Mouse (Mus musculus): Measurements from ENCODE around the gene Olfr883. TPM values are rescaled to one million over a fixed set of nuclear protein-coding genes. Genes with fewer than 3 reads are reported as not detected.
A peak's percentile ranks its signal among the peaks of the same experiment; 100 is the strongest.

The Olfr883 gene
- polyA plus RNA-seq (2014; fragmentation: Nextera tagmentation; extraction: Ambion mirVana), result not detected in 2 replicates

GRCm38 (mm10) chr9:38025508-38025907 lies at the start of gene Olfr883:
Gene Olfr883, plus strand, starts transcription at chr9:38025808.
- no peaks in the 10 kb centered on the region for H3K27me3 ChIP-seq (ENCODE audit: control insufficient read depth, insufficient read depth, low read length)
- DNase-seq (ENCODE audit: low spot score, missing footprints), result no peak
- no peak within 1 kb of the TSS for H3K4me3 ChIP-seq (ENCODE audit: low read depth, low read length)
- no peak within 1 kb of the TSS for H3K27ac ChIP-seq (ENCODE audit: low read depth, low read length)
- no peaks in the 10 kb centered on the region for H3K9me3 ChIP-seq (ENCODE audit: control insufficient read depth, low read length)
- no peak within 1 kb of the TSS for H3K4me2 ChIP-seq
- no peaks in the 10 kb centered on the region for H3K36me3 ChIP-seq (ENCODE audit: control insufficient read depth, insufficient read depth, low read length)
- H3K9ac ChIP-seq (ENCODE audit: low read length), result no peak within 1 kb of the TSS
- H3K4me1 ChIP-seq (ENCODE audit: control insufficient read depth, insufficient read depth, low read length), result no peaks in the 10 kb centered on the region
- whole genome bisulfite sequencing, result 88% methylated on average over 1 of the region's 1 CpGs
- no peak for ATAC-seq (ENCODE audit: low FRiP score)

DNA sequence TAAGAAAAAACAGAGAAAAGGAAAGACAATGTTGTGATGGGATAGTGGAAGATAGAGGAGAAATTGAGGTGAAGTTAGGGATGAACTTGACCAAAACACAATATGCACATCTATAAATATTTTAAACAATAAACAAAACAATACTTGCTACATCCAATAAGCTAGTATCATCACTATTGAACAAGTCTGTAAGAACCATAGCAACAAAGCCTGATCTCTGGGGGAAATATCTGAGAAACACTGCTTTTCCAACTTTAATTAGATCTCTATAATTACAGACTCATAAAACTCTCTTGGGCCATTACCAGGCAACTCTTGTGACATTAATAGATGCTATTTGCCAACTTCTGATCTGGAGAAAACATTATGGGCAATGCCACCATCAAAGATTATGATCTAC lies 34.1 kb upstream of the Olfr883 start, which contains the start of gene Olfr881:
Gene Olfr881 (plus strand): TSS at position 301 of the 400 bp plus-strand sequence.
- Histone ChIP-seq H3K4me1 (ENCODE audit: control insufficient read depth, insufficient read depth, low read length) (no peaks in the 10 kb centered on the region), H3K36me3 (ENCODE audit: control insufficient read depth, insufficient read depth, low read length) (no peaks in the 10 kb centered on the region), H3K4me3 (ENCODE audit: low read depth, low read length) (no peak within 1 kb of the TSS), H3K27ac (ENCODE audit: low read depth, low read length) (no peak within 1 kb of the TSS), H3K9me3 (ENCODE audit: control insufficient read depth, low read length) (no peaks in the 10 kb centered on the region), H3K27me3 (ENCODE audit: control insufficient read depth, insufficient read depth, low read length) (no peaks in the 10 kb centered on the region), H3K4me2 (no peak within 1 kb of the TSS), H3K9ac (ENCODE audit: low read length) (no peak within 1 kb of the TSS)
- ATAC-seq (ENCODE audit: low FRiP score), result no peak
- DNase-seq (ENCODE audit: low spot score, missing footprints), result no peak

GRCm38 (mm10) chr9:37998581-37999204 lies 26.9 kb upstream of the Olfr883 start:
- H3K9me3 ChIP-seq (ENCODE audit: control insufficient read depth, low read length), result no peaks in the 10 kb centered on the region
- no peak overlapping the region for H3K9ac ChIP-seq (ENCODE audit: low read length)
- H3K27ac ChIP-seq (ENCODE audit: low read depth, low read length), result no peak overlapping the region
- no peaks in the 10 kb centered on the region for H3K4me1 ChIP-seq (ENCODE audit: control insufficient read depth, insufficient read depth, low read length)
- H3K36me3 ChIP-seq (ENCODE audit: control insufficient read depth, insufficient read depth, low read length), result no peaks in the 10 kb centered on the region
- DNase-seq (ENCODE audit: low spot score, missing footprints), result peak; percentile 84
- no peak overlapping the region for H3K4me2 ChIP-seq
- H3K4me3 ChIP-seq (ENCODE audit: low read depth, low read length), result no peak overlapping the region
- no peaks in the 10 kb centered on the region for H3K27me3 ChIP-seq (ENCODE audit: control insufficient read depth, insufficient read depth, low read length)
- no peak for ATAC-seq (ENCODE audit: low FRiP score)
- whole genome bisulfite sequencing, result 52% methylated on average over 2 of the region's 2 CpGs

DNA sequence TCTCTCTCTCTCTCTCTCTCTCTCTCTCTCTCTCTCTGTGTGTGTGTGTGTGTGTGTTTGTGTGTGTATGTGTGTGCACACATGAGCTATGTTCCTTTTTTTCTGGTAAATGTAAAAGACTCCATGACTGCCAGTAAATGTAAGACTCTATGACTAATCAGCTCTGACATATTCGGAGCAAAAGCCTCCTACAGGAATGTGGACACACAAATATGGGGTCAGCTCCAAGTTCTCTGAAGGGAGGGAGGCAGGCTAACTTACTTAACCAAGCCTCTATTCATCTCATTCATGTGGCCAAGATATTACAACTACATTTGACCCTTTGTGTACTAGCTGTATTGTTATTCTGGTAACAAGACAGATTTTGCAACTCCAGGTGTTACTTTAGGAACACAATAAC lies 25.6 kb upstream of the Olfr883 start:
- H3K4me3 ChIP-seq (ENCODE audit: low read depth, low read length), result no peak overlapping the region
- no peaks in the 10 kb centered on the region for H3K9me3 ChIP-seq (ENCODE audit: control insufficient read depth, low read length)
- WGBS, result 75% methylated on average over 1 of the region's 1 CpGs
- H3K36me3 ChIP-seq (ENCODE audit: control insufficient read depth, insufficient read depth, low read length), result no peaks in the 10 kb centered on the region
- H3K9ac ChIP-seq (ENCODE audit: low read length), result no peak overlapping the region
- H3K27me3 ChIP-seq (ENCODE audit: control insufficient read depth, insufficient read depth, low read length), result no peaks in the 10 kb centered on the region
- H3K27ac ChIP-seq (ENCODE audit: low read depth, low read length), result no peak overlapping the region
- no peaks in the 10 kb centered on the region for H3K4me1 ChIP-seq (ENCODE audit: control insufficient read depth, insufficient read depth, low read length)
- H3K4me2 ChIP-seq, result no peak overlapping the region
- DNase-seq (ENCODE audit: low spot score, missing footprints) (no peak), ATAC-seq (ENCODE audit: low FRiP score) (no peak)

DNA sequence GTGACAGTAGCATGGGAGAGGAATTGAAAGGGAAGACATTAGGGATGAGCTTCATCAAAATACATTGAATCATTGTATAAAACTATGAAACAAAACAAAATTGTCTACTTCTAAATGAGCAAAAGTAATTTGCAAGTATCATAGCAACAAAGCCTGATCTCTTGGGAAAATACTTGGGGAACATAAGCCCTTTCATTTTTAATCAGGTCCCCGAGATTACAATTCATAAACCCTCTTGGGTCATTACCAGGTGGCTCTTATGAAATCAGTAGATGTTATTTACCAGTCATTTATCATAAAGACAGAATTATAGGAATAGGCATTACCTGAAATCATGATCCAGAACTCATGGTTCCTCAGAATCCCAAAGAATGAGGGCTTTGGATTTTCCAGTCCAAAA lies 20.6 kb downstream of the Olfr883 start, which contains the start of gene Olfr884:
Gene Olfr884 (plus strand): TSS at position 301 of the 400 bp plus-strand sequence.
- Histone ChIP-seq H3K4me1 (ENCODE audit: control insufficient read depth, insufficient read depth, low read length) (no peaks in the 10 kb centered on the region), H3K4me2 (no peak within 1 kb of the TSS), H3K27ac (ENCODE audit: low read depth, low read length) (no peak within 1 kb of the TSS), H3K27me3 (ENCODE audit: control insufficient read depth, insufficient read depth, low read length) (no peaks in the 10 kb centered on the region), H3K9ac (ENCODE audit: low read length) (no peak within 1 kb of the TSS), H3K4me3 (ENCODE audit: low read depth, low read length) (no peak within 1 kb of the TSS), H3K9me3 (ENCODE audit: control insufficient read depth, low read length) (no peaks in the 10 kb centered on the region), H3K36me3 (ENCODE audit: control insufficient read depth, insufficient read depth, low read length) (no peaks in the 10 kb centered on the region)
- WGBS, result 68% methylated on average over 1 of the region's 1 CpGs
- ATAC-seq (ENCODE audit: low FRiP score) (no peak), DNase-seq (ENCODE audit: low spot score, missing footprints) (no peak)

DNA sequence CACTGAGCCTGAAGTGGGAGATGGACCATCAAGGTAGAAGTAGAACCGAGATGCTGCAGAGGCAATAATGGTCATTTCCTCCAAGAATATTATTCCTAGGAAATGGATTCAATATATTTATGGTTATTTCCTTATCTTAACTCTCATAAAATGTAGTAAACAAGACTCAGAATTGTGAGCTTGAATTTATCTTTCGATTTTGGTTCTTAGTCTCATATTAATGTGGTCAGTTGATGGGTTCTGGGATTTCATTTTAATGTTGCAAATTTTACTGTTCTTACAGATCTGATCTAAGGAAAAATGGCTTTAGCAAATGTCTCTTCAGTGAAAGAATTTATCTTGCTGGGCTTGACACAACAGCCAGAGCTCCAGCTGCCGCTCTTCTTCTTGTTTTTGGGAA lies 35.4 kb downstream of the Olfr883 start, which contains the start of gene Olfr885:
Gene Olfr885 (plus strand): TSS at position 301 of the 400 bp plus-strand sequence.
- H3K4me2 ChIP-seq, result no peak within 1 kb of the TSS
- DNase-seq (ENCODE audit: low spot score, missing footprints), result no peak
- H3K36me3 ChIP-seq (ENCODE audit: control insufficient read depth, insufficient read depth, low read length), result no peaks in the 10 kb centered on the region
- H3K4me3 ChIP-seq (ENCODE audit: low read depth, low read length), result no peak within 1 kb of the TSS
- H3K9ac ChIP-seq (ENCODE audit: low read length), result no peak within 1 kb of the TSS
- ATAC-seq (ENCODE audit: low FRiP score), result no peak
- H3K4me1 ChIP-seq (ENCODE audit: control insufficient read depth, insufficient read depth, low read length), result no peaks in the 10 kb centered on the region
- no peaks in the 10 kb centered on the region for H3K9me3 ChIP-seq (ENCODE audit: control insufficient read depth, low read length)
- WGBS, result 86% methylated on average over 3 of the region's 3 CpGs
- H3K27ac ChIP-seq (ENCODE audit: low read depth, low read length), result no peak within 1 kb of the TSS
- no peaks in the 10 kb centered on the region for H3K27me3 ChIP-seq (ENCODE audit: control insufficient read depth, insufficient read depth, low read length)

Other genes starting within 250 kb of the Olfr883 start
- gene Olfr876, start 222.8 kb upstream of the Olfr883 start, polyA plus RNA-seq (2014; fragmentation: Nextera tagmentation; extraction: Ambion mirVana), result not detected in 2 replicates
- gene Olfr877, start 171.5 kb upstream of the Olfr883 start, polyA plus RNA-seq (2014; fragmentation: Nextera tagmentation; extraction: Ambion mirVana), result not detected in 2 replicates
- gene Olfr145, start 129.1 kb upstream of the Olfr883 start, polyA plus RNA-seq (2014; fragmentation: Nextera tagmentation; extraction: Ambion mirVana), result not detected in 2 replicates
- not detected in 2 replicates for gene Olfr878, start 108.0 kb upstream of the Olfr883 start, polyA plus RNA-seq (2014; fragmentation: Nextera tagmentation; extraction: Ambion mirVana)
- gene Olfr881, start 34.0 kb upstream of the Olfr883 start, polyA plus RNA-seq (2014; fragmentation: Nextera tagmentation; extraction: Ambion mirVana), result not detected in 2 replicates
- gene Olfr884, start 20.7 kb downstream of the Olfr883 start, polyA plus RNA-seq (2014; fragmentation: Nextera tagmentation; extraction: Ambion mirVana), result not detected in 2 replicates
- not detected in 2 replicates for gene Olfr885, start 35.5 kb downstream of the Olfr883 start, polyA plus RNA-seq (2014; fragmentation: Nextera tagmentation; extraction: Ambion mirVana)
- not detected in 2 replicates for gene Olfr887, start 58.3 kb downstream of the Olfr883 start, polyA plus RNA-seq (2014; fragmentation: Nextera tagmentation; extraction: Ambion mirVana)
- not detected in 2 replicates for gene Olfr888, start 82.3 kb downstream of the Olfr883 start, polyA plus RNA-seq (2014; fragmentation: Nextera tagmentation; extraction: Ambion mirVana)
- 0.04 and 0.07 TPM in 2 replicates for gene Olfr889, start 89.4 kb downstream of the Olfr883 start, polyA plus RNA-seq (2014; fragmentation: Nextera tagmentation; extraction: Ambion mirVana)
- not detected in 2 replicates for gene Olfr890, start 116.7 kb downstream of the Olfr883 start, polyA plus RNA-seq (2014; fragmentation: Nextera tagmentation; extraction: Ambion mirVana)
- gene Olfr891, start 155.0 kb downstream of the Olfr883 start, polyA plus RNA-seq (2014; fragmentation: Nextera tagmentation; extraction: Ambion mirVana), result not detected in 2 replicates
- not detected in 2 replicates for gene Olfr893, start 182.6 kb downstream of the Olfr883 start, polyA plus RNA-seq (2014; fragmentation: Nextera tagmentation; extraction: Ambion mirVana)
- not detected in 2 replicates for gene Olfr894, start 192.2 kb downstream of the Olfr883 start, polyA plus RNA-seq (2014; fragmentation: Nextera tagmentation; extraction: Ambion mirVana)
- not detected in 2 replicates for gene Olfr143, start 227.0 kb downstream of the Olfr883 start, polyA plus RNA-seq (2014; fragmentation: Nextera tagmentation; extraction: Ambion mirVana)
- gene Olfr895, start 242.0 kb downstream of the Olfr883 start, polyA plus RNA-seq (2014; fragmentation: Nextera tagmentation; extraction: Ambion mirVana), result not detected in 2 replicates